Mouse (Mus musculus) ovary, adult 18-20 months (tissue): Measurements from ENCODE around the gene Lrguk.

Source experiments
- DNase-seq: peaks from one replicate; pipeline ENCODE4 v3.0.0; 2022; ENCODE audit warnings: low spot score, mixed read lengths

Gene Lrguk

GRCm38 (mm10) chr6:34176111-34176863, 147.0 kb downstream of the Lrguk start:
- DNase-seq = peak; percentile 8

- DNase-seq = peak; percentile 92
These were observed 147.6 kb downstream of the Lrguk start, which contains the start of gene Slc35b4 for GRCm38 (mm10) chr6:34176864-34177247. Gene Slc35b4 (minus strand): TSS chr6:34177111.

- no peak for DNase-seq
These were observed 149.8 kb downstream of the Lrguk start for GRCm38 (mm10) chr6:34179007-34179406.

- no peak for DNase-seq
These were observed 150.7 kb downstream of the Lrguk start for GRCm38 (mm10) chr6:34179911-34180310.

GRCm38 (mm10) chr6:34181961-34182360, 152.7 kb downstream of the Lrguk start:
- DNase-seq = no peak

GRCm38 (mm10) chr6:34183326-34183725, 154.1 kb downstream of the Lrguk start:
- no peak for DNase-seq
